Mouse (Mus musculus): ENCODE data around the gene Olfr707.
"Not testable (repeated sequence)": the region's sequence is repeated elsewhere in the genome, so short reads cannot be mapped to it uniquely, and the experiment has no call there.

Olfr707 gene

GRCm38 (mm10) chr7:106901141-106901540, at the start of gene Olfr707:
Gene Olfr707, minus strand, starts transcription at chr7:106901241.
- DNase-seq (ENCODE audit: low spot score in 2 of 2), result not testable (repeated sequence)

GRCm38 (mm10) chr7:106948212-106948611, 47.2 kb upstream of the Olfr707 start, which contains the start of gene Olfr710:
Gene Olfr710, minus strand, starts transcription at chr7:106948312.
- no peak for DNase-seq (ENCODE audit: low spot score in 2 of 2)

- DNase-seq (ENCODE audit: low spot score in 2 of 2), result no peak
These were observed 31.1 kb upstream of the Olfr707 start, which contains the start of gene Olfr709-ps1 for GRCm38 (mm10) chr7:106932119-106932518. Gene Olfr709-ps1, minus strand, starts transcription at chr7:106932219.

GRCm38 (mm10) chr7:106920961-106921360, 19.9 kb upstream of the Olfr707 start:
- not testable (repeated sequence) for DNase-seq (ENCODE audit: low spot score in 2 of 2)

GRCm38 (mm10) chr7:106907676-106908075, 6.6 kb upstream of the Olfr707 start, which contains the start of gene Olfr1532-ps1:
Gene Olfr1532-ps1, plus strand, starts transcription at chr7:106908001.
- no peak for DNase-seq (ENCODE audit: low spot score in 2 of 2)

GRCm38 (mm10) chr7:106888062-106888461, 13.0 kb downstream of the Olfr707 start, which contains the start of gene Olfr706:
Gene Olfr706, minus strand, starts transcription at chr7:106888162.
- DNase-seq (ENCODE audit: low spot score in 2 of 2), result no peak

- DNase-seq (ENCODE audit: low spot score in 2 of 2), result no peak
These were observed 24.2 kb downstream of the Olfr707 start, which contains the start of gene Olfr705 for GRCm38 (mm10) chr7:106876791-106877190. Gene Olfr705, minus strand, starts transcription at chr7:106876891.

- DNase-seq (ENCODE audit: low spot score in 2 of 2), result no peak
These were observed 38.2 kb downstream of the Olfr707 start, which contains the start of gene Olfr704 for GRCm38 (mm10) chr7:106862885-106863284. Gene Olfr704, plus strand, starts transcription at chr7:106863185.

- DNase-seq (ENCODE audit: low spot score in 2 of 2), result no peak
These were observed 58.0 kb downstream of the Olfr707 start, which contains the start of gene Olfr703 for GRCm38 (mm10) chr7:106843060-106843459. Gene Olfr703, plus strand, starts transcription at chr7:106843360.

Measured in cerebellum, postnatal 4 days (tissue).